Mouse (Mus musculus) cerebellum, postnatal 4 days (tissue): ENCODE results near the gene Vamp9.

Source experiments
- DNase-seq, 2 experiments: peaks; one replicate each; pipeline ENCODE4 v3.0.0; 2022; ENCODE audit warnings: low spot score in 2 of 2, mixed read lengths in 1 of 2

The Vamp9 gene

GRCm38 (mm10) chr5:99941776-99942502, 35.9 kb downstream of the Vamp9 start:
- peak in 1 of 2 experiments; percentile 12 for DNase-seq

- no peak for DNase-seq
Measured at GRCm38 (mm10) chr5:99952513-99952912, 46.5 kb downstream of the Vamp9 start.

DNA sequence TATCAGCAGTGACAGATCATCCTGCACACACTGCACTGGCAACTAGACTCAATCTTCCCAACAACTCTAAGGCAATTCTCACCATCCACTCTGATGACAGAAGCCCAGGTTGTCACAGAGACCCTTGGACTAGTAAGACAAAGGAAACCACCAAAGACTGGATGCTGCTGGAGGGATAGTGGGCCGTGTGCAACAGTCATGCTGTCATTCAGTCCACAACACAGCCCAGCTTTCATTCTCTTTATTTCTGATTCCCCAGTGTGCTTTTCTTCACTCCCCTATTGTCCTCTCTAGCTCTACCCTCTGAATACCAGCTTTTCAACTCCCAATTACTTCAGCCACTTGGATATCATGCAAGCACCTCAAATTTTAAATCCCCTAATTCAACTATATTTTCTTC, 47.8 kb downstream of the Vamp9 start:
- no peak for DNase-seq

- no peak for DNase-seq
Measured at GRCm38 (mm10) chr5:99958666-99959065, 52.6 kb downstream of the Vamp9 start.

DNA sequence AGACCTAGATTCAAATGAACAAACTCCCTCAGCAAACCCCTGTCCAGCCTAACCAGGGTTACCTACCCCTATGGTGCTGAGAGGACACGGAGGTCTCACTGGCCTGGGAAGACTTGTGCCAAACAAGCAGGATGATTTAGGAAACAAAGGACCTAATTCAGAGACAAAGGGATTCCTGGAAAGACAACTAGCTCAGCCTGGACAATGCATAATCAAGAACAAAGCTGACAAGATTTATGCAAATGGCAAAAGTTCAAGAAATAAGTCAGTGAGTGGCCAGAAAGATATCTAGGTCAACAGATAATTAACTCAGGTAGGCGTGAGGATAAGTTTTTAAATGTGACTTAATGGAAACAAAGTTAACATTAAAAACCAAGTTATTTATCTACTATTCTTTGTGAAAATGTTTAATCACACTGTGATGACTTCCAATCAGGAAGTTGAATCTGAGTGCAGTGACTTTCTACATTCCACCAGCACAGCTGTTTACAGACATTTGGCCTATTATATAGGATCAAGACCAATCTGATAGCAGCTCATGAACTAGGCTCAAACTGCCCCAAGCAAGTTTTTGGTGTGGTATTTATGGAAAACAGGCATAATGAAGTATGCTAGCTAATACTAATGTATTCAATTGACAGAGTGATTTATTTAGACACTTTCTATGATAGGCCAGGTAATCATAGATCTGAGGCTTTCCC, 53.3 kb downstream of the Vamp9 start:
- no peak for DNase-seq

- DNase-seq: no peak
Measured at GRCm38 (mm10) chr5:99959960-99960359, 53.9 kb downstream of the Vamp9 start.

DNA sequence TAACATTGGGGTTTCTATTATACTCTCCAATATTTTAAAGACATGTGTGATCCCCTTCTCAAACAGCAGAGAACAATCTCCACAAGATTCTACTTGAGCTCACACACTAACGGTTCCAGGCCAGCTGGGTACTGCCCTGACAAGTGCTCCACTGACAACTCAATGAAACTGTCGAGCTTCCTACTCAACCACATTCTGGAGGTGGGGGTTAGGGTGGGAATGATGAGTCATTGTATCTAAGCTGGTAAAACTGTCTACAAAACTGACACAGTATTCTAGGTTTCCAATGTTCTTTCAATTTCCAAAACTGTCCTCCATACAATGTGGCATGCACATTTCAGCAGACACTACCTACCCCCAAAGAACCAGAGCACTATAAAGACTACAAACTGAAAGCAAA, 67.9 kb downstream of the Vamp9 start:
- no peak for DNase-seq

DNA sequence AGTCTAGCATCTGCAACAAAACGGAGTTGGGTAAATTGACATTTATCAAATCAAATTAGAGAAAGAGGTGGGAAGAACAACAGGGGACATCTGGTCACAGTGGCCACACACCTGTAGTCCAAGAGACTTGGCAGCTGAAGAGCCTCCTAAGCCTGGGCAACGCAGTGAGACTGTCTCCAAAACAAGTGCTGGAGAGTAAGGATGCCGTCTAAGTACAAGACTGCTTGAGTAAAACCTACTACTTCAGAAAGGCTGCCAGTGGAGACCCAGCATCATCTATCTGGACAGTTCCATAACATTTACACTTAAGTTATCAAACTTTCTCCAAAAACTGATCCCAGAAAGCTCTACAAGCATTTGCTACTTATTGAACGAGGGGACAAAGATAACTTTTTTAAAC, 69.0 kb downstream of the Vamp9 start:
- no peak for DNase-seq

DNA sequence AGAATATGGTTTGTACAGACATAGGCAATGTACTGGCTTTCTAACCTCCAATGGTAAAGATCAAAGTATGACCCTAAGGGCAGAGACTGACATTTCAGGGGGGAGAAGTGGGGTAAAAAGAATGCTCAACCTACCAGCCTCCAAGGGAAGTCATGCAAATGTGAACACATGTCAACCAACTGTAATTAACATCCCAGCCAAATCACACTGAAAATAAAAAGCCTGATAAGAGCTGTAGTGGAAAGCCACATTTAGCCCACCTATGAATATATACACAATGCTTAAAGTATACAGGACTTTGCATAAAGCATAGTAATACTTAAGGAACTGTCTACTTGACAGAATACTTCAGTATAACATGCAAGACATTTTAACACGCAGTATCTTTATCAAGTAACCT, 69.7 kb downstream of the Vamp9 start:
- no peak for DNase-seq

DNA sequence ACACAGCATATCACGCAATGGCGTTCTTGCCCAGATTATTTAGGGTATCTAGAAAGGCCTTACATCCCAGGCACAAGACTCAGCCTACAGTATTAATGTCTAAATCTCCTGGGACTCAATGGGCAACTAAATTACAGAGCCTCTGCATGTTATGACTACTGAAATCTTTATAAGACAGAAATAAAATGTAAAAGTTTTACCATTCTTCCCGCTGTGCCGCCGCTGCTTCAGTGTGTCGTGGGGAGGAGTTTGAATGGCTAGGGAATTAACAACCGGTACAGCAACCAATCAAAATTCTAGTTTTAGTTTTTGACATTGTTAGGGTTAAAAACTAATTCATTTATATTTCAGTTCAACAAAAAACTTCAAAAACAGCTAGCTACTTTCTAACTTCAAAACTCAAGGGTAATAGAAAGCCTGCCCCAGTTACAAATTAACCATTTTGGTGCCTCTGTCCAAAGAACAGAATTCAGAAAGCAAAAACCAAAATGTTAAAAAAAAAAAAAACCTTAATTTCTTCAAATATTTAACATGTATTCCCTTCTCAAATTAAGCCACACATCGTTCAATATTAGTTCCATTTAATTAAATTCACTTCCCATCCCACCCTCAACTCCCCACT, 70.4 kb downstream of the Vamp9 start:
- no peak for DNase-seq

DNA sequence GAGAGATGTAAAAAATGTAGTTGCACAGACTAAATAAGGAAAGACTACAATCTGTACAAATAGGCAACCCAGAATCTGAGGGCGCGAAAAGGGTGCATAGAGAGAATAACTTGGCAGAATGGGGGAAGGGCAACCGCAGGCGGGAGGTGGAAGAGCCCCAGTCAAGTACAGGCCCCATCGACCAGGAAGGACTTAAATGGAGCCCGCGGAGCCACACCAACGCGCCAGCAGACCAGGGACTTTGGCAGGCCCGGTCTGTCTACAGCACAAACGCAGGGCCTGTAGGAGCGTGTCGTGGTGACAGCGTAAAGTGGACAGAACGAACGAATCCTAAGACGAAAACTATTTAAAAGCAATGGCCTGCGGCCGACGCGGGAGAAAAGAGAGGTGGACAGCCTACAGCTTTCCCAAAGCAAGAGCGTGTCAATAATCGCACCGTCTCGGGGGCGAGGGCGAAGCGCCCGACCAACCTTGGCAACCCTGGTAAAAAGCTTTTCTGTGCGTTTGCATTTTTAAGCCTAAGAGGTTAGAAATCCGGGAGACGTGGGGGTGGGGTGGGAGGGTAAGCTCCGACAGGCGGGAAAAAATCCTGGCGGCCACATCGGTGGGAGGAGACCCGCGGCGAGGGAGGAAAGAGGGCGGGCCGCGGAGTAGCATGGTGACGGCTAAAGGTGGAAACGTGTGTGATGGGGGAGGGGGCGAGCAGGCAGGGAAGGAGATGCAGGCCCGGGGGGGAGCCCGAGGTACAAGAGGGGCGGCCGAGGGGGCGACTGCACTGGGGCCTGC, 71.7 kb downstream of the Vamp9 start:
- DNase-seq: peak; percentile 53 to 76

- peak; percentile 77 to 94 for DNase-seq
Measured at GRCm38 (mm10) chr5:99978699-99979442, 72.8 kb downstream of the Vamp9 start, which contains the start of the genes Hnrnpd and 4930524J08Rik. TSS of gene Hnrnpd (minus strand) at chr5:99978938. TSS of gene 4930524J08Rik (plus strand) at chr5:99979061.

DNA sequence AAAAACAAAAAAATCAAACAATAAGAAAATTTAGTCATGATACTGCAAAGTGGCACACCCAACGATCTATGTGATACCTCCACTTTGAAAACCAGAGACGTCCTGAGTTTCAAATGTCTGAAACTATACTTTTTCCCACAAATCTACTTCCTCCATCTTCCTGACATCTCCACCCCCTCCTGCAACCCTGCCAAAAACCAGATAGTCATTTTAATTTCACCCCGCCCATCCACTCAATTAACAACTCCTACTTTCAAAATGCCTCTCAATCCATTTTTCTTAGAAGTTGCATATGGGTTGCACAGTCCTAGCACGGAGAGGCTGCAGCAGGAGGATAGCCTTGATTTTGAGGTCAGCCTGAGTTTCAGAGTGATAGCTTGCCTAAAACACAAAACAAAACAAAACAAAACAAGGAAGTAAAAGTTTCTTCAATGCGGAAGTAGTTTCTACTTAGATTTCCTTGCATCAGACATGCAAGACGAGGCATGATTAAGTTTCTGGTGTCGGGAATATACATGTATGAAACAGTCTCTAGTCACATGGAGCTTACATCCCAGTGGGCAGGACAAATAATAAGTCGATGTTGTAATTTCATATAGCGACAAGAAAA, 77.5 kb downstream of the Vamp9 start:
- no peak for DNase-seq

- no peak for DNase-seq
Measured at GRCm38 (mm10) chr5:99994166-99994565, 88.1 kb downstream of the Vamp9 start.

DNA sequence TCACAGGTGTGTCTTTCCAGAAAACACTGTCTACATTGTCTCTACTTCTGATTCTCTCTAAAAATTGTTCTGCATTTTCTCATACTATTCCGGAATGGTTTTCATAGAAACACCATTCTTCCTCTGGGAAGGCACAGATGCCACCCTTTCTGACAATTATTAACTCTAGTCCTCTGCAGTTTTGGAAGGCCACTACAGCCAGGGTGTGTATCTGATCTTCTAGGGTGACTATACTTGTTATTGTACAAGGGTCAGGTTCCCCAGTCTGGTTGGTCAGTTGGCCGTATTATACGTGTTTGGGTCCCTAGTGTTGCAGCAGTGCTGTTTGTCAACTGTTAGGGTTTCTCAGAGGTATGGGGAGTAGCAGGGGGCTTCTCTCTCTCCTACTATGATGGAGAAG, 88.6 kb downstream of the Vamp9 start:
- no peak for DNase-seq

DNA sequence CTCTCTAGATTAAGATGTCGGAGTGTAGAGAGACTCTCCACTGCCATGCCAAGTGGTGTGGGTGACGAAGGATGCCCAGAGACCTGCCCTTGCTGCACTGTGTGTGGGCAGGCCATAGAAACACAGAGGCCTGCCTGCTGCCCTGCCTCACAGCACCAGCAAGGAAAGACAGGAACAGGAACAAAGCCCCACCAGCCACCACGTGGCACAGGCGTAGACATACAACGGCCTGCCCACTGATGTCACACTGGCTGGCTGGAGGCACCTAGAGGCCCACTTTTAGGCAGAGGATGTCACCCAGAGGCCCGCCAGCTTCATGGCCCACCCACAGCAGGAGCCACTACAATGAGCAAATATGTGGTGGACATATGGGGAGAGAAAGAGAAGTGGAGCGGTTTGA, 94.0 kb downstream of the Vamp9 start:
- DNase-seq: no peak

DNA sequence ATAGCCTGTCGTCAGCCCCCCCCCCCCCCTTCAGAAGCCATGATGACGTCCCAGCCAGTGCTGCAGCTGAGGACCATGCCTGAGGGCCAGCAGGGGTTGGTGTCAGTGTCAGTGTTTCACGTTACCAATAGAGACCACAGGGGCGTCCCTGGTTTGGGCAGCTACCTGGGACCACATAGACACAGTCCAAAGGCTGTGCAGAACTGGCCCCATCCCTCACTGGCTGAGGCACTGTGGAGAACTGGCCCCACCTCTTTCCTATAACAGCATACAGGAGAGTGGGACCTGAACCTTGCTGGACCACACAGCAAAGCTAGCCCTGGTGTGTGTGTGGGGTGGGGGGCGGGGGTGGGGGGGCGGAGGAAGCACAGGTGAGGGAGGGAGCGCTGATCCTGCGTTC, 94.4 kb downstream of the Vamp9 start:
- DNase-seq: no peak
